Mouse (Mus musculus) brain, embryonic 14.5 days (tissue): ENCODE results near the gene Actl6b.

Experiments
- CTCF ChIP-seq: fragments of 200-500 bp; IDR thresholded peaks from 2 replicates; pipeline ENCODE4 v1.5.1; 2012; ENCODE audit warnings: inconsistent platforms, mild to moderate bottlenecking, moderate library complexity, borderline replicate concordance; ENCODE audit not compliant: insufficient read depth, insufficient read length; ENCODE audit errors: extremely low read depth
- POLR2A ChIP-seq: fragments of 200-500 bp; IDR thresholded peaks from 2 replicates; pipeline ENCODE4 v1.6.1; 2012; ENCODE audit warnings: mild to moderate bottlenecking, inconsistent platforms, borderline replicate concordance; ENCODE audit not compliant: poor library complexity, insufficient read depth, insufficient read length, severe bottlenecking; ENCODE audit errors: extremely low read depth

DNA sequence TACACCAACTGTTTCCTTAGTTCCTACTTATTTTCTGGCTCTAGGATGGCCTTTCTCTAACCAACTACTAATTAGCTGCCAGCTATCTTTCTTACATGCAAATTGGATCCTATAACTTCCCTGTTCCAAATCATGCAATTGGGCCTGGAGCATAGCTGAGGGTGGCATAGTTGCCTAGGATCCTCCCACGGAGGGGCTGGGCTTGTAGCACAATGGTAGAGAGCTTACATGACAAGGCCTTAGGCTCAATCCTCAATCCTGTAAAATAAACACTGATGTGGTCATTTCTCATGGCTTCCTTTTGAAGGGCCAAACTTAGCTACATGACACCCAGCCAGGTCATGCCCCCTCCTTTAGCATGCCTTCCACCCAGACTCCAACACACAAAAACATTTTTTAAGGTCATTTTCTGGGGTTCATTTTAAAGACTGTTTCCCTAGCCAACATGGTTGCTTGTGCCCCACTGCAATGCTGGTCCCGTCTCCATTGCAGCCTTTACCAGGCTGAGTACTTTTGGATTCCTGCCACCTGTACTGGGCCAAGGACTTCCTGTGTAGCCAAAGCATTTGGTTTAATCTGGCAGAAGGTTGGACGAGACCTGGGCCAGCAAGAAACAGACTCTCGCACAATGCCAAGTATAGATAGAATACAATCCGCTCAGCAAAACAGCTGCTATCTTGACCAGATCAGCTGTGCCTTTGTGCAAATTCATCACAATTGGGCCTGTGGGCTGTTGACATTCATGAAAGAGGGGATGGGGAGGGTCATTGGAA, 11.4 kb upstream of the Actl6b start:
- TF ChIP-seq CTCF (no peak), POLR2A (no peak)
